Mouse (Mus musculus) liver, postnatal 0 days (tissue): ENCODE data around the gene Macrod1. TPM values are rescaled to one million over a fixed set of nuclear protein-coding genes. Genes with fewer than 3 reads are reported as not detected.
"Not testable (repeated sequence)": the region's sequence is repeated elsewhere in the genome, so short reads cannot be mapped to it uniquely, and the experiment has no call there.

Experiments used
- ATAC-seq: fragments of 200-750 bp; cut with Nextera tagmentation; 2 replicates; pipeline ENCODE4 v1.8.0; 2017; ENCODE audit warnings: mild to moderate bottlenecking, moderate library complexity
- DNase-seq: peaks from one replicate; pipeline ENCODE4 v3.0.0-alpha.2; 2016
- H3K27ac ChIP-seq: fragments of 300-500 bp; sonication (generic); 2 replicates; pipeline ENCODE4 v1.5.1; 2014; ENCODE audit warnings: antibody characterized with exemption, moderate library complexity, mild to moderate bottlenecking, low read depth
- H3K27me3 ChIP-seq: fragments of 300-500 bp; sonication (generic); 2 replicates; pipeline ENCODE4 v1.6.1; 2014; ENCODE audit warnings: low read length, control low read depth, mixed read lengths; ENCODE audit not compliant: insufficient read depth
- H3K36me3 ChIP-seq: fragments of 300-500 bp; sonication (generic); replicated peaks from 2 replicates; pipeline ENCODE4 v1.6.1; 2014; ENCODE audit warnings: mild to moderate bottlenecking, control low read depth, low read length, moderate library complexity, mixed read lengths; ENCODE audit not compliant: insufficient read depth
- H3K4me1 ChIP-seq: fragments of 300-500 bp; sonication (generic); 2 replicates; pipeline ENCODE4 v1.6.1; 2014; ENCODE audit warnings: antibody characterized with exemption, mild to moderate bottlenecking, control low read depth; ENCODE audit not compliant: insufficient read depth
- H3K4me2 ChIP-seq: fragments of 300-500 bp; sonication (generic); 2 replicates; pipeline ENCODE4 v1.6.1; 2014; ENCODE audit warnings: low read depth, mild to moderate bottlenecking, low read length, moderate library complexity, mixed read lengths
- H3K4me3 ChIP-seq: fragments of 300-500 bp; sonication (generic); 2 replicates; pipeline ENCODE4 v1.5.1; 2014; ENCODE audit warnings: low read depth, low read length
- H3K9ac ChIP-seq: fragments of 300-500 bp; sonication (generic); replicated peaks from 2 replicates; pipeline ENCODE4 v1.6.1; 2014; ENCODE audit warnings: mild to moderate bottlenecking, moderate library complexity
- H3K9me3 ChIP-seq: fragments of 300-500 bp; sonication (generic); 2 replicates; pipeline ENCODE4 v1.6.1; 2016; ENCODE audit warnings: mild to moderate bottlenecking, control low read depth, low read length, mixed read lengths
- CTCF ChIP-seq: sonication (generic); IDR thresholded peaks from 2 replicates; pipeline ENCODE4 v1.5.1; 2016; ENCODE audit warnings: antibody characterized with exemption, low read depth
- EP300 ChIP-seq: IDR thresholded peaks from 2 replicates; pipeline ENCODE4 v1.6.1; 2016; ENCODE audit warnings: antibody characterized with exemption, low read depth, mild to moderate bottlenecking
- WGBS: fragments of 180-500 bp; shearing (Covaris S2); extraction: QIAGEN DNeasy Blood & Tissue Kit; methylation state at CpG from one replicate; pipeline ENCODE4 v1.1.7; 2014; ENCODE audit not compliant: insufficient replicate concordance; 5-methylcytosine and 5-hydroxymethylcytosine counted together
- polyA plus RNA-seq: library from polyadenylated mRNA; unstranded; fragments of >200 nt; fragmentation: Nextera tagmentation; extraction: Ambion mirVana; gene quantifications from 2 replicates; pipeline ENCODE4 v1.2.1, GENCODE M21; 2015

Gene Macrod1
- polyA plus RNA-seq, 1 experiment from 2014 or later = 11.7 TPM

DNA sequence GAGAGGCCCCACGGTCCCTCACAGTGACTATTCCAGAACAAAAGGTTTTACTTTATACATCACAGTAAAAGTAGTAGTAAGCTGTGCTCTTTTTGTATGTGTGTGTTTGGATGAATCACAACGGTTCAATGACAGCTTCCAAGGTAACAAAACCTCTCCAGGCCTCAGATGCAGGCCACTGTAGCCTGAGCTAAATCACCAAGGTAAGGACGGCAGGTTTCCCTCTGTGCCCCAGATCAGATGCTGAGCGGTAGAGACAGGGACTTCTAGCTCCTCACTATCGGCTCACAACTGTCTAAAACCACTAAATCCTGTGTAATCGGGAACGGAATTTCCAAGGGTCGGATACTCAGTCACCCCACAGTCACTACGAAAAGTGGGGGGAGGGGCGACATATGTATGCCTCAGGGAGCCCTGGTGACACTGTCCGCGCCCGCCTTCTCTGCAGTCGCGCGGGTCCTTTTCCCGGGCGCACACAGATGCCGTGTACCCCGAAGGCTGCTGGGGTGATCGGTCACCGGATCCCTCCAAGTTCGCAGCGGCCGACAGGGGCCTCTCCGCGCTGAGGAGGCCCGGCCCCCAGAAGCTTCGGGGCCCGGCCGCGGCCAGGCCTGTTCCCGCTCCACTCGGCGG, 17.4 kb upstream of the Macrod1 start:
- WGBS = 1% methylated on average over 35 of the region's 35 CpGs
- peak; percentile 9 for ATAC-seq

GRCm38 (mm10) chr19:7039841-7040636, 16.6 kb upstream of the Macrod1 start, which contains the start of gene Stip1:
Stip1 (minus strand) TSS chr19:7039967.
- Histone ChIP-seq H3K9me3 (no peaks in the 10 kb centered on the region), H3K9ac (peak within 1 kb of the TSS; percentile 94), H3K4me2 (peak within 1 kb of the TSS; percentile 92), H3K27ac (peak within 1 kb of the TSS; percentile 96), H3K4me3 (peak within 1 kb of the TSS; percentile 97), H3K27me3 (no peaks in the 10 kb centered on the region), H3K4me1 (peaks cover 23% of the 10 kb centered on the region), H3K36me3 (peaks cover 4% of the 10 kb centered on the region)
- TF ChIP-seq CTCF (peak; percentile 70), EP300 (peak; percentile 57; the same call in 1 of the 2 replicates)
- under 1% methylated on average over 46 of the region's 49 CpGs for WGBS
- peak; percentile 98 for DNase-seq
- ATAC-seq = peak; percentile 98

More for the DNA sequence above, 17.4 kb upstream of the Macrod1 start:
- no peak for TF ChIP-seq CTCF
- TF ChIP-seq EP300 = no peak
- peaks cover 23% of the 10 kb centered on the region for H3K4me1 ChIP-seq
- H3K4me2 ChIP-seq = peak overlapping the region; percentile 91
- no peaks in the 10 kb centered on the region for H3K27me3 ChIP-seq
- H3K36me3 ChIP-seq = peaks cover 7% of the 10 kb centered on the region
- peak overlapping the region; percentile 97 for H3K4me3 ChIP-seq
- H3K9me3 ChIP-seq = no peaks in the 10 kb centered on the region
- DNase-seq = peak; percentile 77
- peak overlapping the region; percentile 94 for H3K9ac ChIP-seq
- peak overlapping the region; percentile 96 for H3K27ac ChIP-seq

GRCm38 (mm10) chr19:7040637-7041130, 15.9 kb upstream of the Macrod1 start:
- WGBS = 17% methylated on average over 13 of the region's 13 CpGs

GRCm38 (mm10) chr19:7041171-7041570, 15.4 kb upstream of the Macrod1 start:
- 85% methylated on average over 2 of the region's 2 CpGs for WGBS
- 0 out of 2 replicates have a peak overlapping the region, but pooled peaks have one; percentile 94 for H3K27ac ChIP-seq
- H3K27me3 ChIP-seq = no peaks in the 10 kb centered on the region
- H3K9ac ChIP-seq = peak overlapping the region; percentile 78; the same call in 1 of the 2 replicates
- no peaks in the 10 kb centered on the region for H3K36me3 ChIP-seq
- DNase-seq = no peak
- no peak for ATAC-seq
- TF ChIP-seq CTCF = no peak
- no peak for TF ChIP-seq EP300
- peaks cover 23% of the 10 kb centered on the region for H3K4me1 ChIP-seq
- H3K4me2 ChIP-seq = peak overlapping the region; percentile 92
- no peak overlapping the region for H3K4me3 ChIP-seq
- no peaks in the 10 kb centered on the region for H3K9me3 ChIP-seq

More at GRCm38 (mm10) chr19:7040637-7041130, 15.9 kb upstream of the Macrod1 start:
- ATAC-seq (no peak), DNase-seq (no peak)
- Histone ChIP-seq H3K9ac (peak overlapping the region; percentile 78), H3K27me3 (no peaks in the 10 kb centered on the region), H3K36me3 (no peaks in the 10 kb centered on the region), H3K27ac (peak overlapping the region; percentile 94), H3K9me3 (no peaks in the 10 kb centered on the region), H3K4me3 (peak overlapping the region; percentile 66), H3K4me1 (peaks cover 23% of the 10 kb centered on the region), H3K4me2 (peak overlapping the region; percentile 92)
- TF ChIP-seq CTCF = no peak
- TF ChIP-seq EP300 = no peak

DNA sequence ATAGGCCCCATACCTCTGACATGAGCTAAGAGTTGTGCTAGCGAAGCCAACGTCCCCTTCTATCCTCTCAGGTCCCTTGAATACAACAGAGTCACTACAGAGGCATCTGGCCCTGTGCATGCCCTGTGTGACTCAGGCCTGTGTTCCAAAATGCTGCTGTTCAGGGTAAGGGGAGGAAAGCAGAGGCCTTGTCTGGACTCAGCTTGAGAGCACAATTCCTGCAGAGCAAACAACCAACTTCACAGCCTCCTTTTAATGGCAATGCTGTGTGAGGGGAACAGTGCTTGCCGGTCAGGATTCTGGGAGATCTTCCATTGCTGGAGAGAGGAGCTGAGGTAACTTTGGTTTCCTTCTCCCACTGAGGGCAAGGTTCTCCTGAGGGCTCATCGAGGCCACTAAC, 12.3 kb upstream of the Macrod1 start:
- DNase-seq = no peak
- Histone ChIP-seq H3K27ac (no peak overlapping the region), H3K36me3 (no peaks in the 10 kb centered on the region), H3K27me3 (no peaks in the 10 kb centered on the region), H3K4me1 (peaks cover 5% of the 10 kb centered on the region; the same call in 1 of the 2 replicates), H3K4me2 (no peak overlapping the region), H3K9me3 (no peaks in the 10 kb centered on the region), H3K9ac (no peak overlapping the region), H3K4me3 (no peak overlapping the region)
- 72% methylated on average over 4 of the region's 4 CpGs for WGBS
- no peak for TF ChIP-seq EP300
- no peak for TF ChIP-seq CTCF
- no peak for ATAC-seq

- Histone ChIP-seq H3K27me3 (no peaks in the 10 kb centered on the region), H3K9me3 (no peaks in the 10 kb centered on the region), H3K36me3 (no peaks in the 10 kb centered on the region), H3K27ac (no peak overlapping the region), H3K4me1 (peaks cover 5% of the 10 kb centered on the region; the same call in 1 of the 2 replicates), H3K4me2 (no peak overlapping the region), H3K9ac (no peak overlapping the region), H3K4me3 (no peak overlapping the region)
- no peak for ATAC-seq
- TF ChIP-seq EP300 (no peak), CTCF (no peak)
- 58% methylated on average over 4 of the region's 4 CpGs for WGBS
- no peak for DNase-seq
Measured at GRCm38 (mm10) chr19:7044706-7045105, 11.9 kb upstream of the Macrod1 start.

GRCm38 (mm10) chr19:7053382-7053781, 3.2 kb upstream of the Macrod1 start:
- not testable (repeated sequence) for H3K4me3 ChIP-seq, H3K4me2 ChIP-seq
- WGBS = 81% methylated on average over 4 of the region's 4 CpGs

More at GRCm38 (mm10) chr19:7053382-7053781, 3.2 kb upstream of the Macrod1 start:
- H3K27me3 ChIP-seq, DNase-seq, H3K27ac ChIP-seq, ATAC-seq, H3K36me3 ChIP-seq, H3K9me3 ChIP-seq, H3K9ac ChIP-seq: not testable (repeated sequence)
- peaks cover 20% of the 10 kb centered on the region for H3K4me1 ChIP-seq
